Mouse (Mus musculus): Measurements from ENCODE around the gene Gm49392. TPM values are rescaled to one million over a fixed set of nuclear protein-coding genes. Genes with fewer than 3 reads are reported as not detected.
A peak's percentile ranks its signal among the peaks of the same experiment; 100 is the strongest.
"Not testable (repeated sequence)": the region's sequence is repeated elsewhere in the genome, so short reads cannot be mapped to it uniquely, and the experiment has no call there.

The Gm49392 gene
- polyA plus RNA-seq (2014; fragmentation: Nextera tagmentation; extraction: Ambion mirVana), result 0.50 TPM in 1 of 2 replicates, not detected in the other

- not testable (repeated sequence) for ATAC-seq (ENCODE audit: insufficient number of reproducible peaks, insufficient read depth, low FRiP score, low read depth); H3K36me3 ChIP-seq (ENCODE audit: control insufficient read depth, insufficient read depth, low read length); H3K4me1 ChIP-seq (ENCODE audit: control insufficient read depth in 2 of 2, insufficient read depth in 2 of 2, low read length in 2 of 2); H3K9me3 ChIP-seq (ENCODE audit: control insufficient read depth, low read length); H3K9ac ChIP-seq (ENCODE audit: low read length); H3K27me3 ChIP-seq (ENCODE audit: control insufficient read depth, insufficient read depth, low read length); H3K4me2 ChIP-seq (ENCODE audit: low read length); H3K4me3 ChIP-seq (ENCODE audit: control insufficient read depth in 1 of 2, insufficient read depth in 1 of 2, low read depth in 1 of 2, low read length in 2 of 2)
- WGBS, result 84% methylated on average over 7 of the region's 8 CpGs
- H3K27ac ChIP-seq (replicated peaks in 1 of 2; ENCODE audit: control insufficient read depth in 1 of 2, insufficient read depth in 1 of 2, low read depth in 2 of 2, low read length in 2 of 2), result peak within 1 kb of the TSS; percentile 69 to 88
These were observed at the start of gene Gm49392 for GRCm38 (mm10) chr13:60896794-60897193. Gene Gm49392, minus strand, starts transcription at chr13:60896894.

GRCm38 (mm10) chr13:60941884-60942283, 45.2 kb upstream of the Gm49392 start, which contains the start of gene Tpbpa:
Gene Tpbpa, minus strand, starts transcription at chr13:60941984.
- H3K36me3 ChIP-seq (ENCODE audit: control insufficient read depth, insufficient read depth, low read length); H3K27ac ChIP-seq (replicated peaks in 1 of 2; ENCODE audit: control insufficient read depth in 1 of 2, insufficient read depth in 1 of 2, low read depth in 2 of 2, low read length in 2 of 2); H3K27me3 ChIP-seq (ENCODE audit: control insufficient read depth, insufficient read depth, low read length); H3K4me3 ChIP-seq (ENCODE audit: control insufficient read depth in 1 of 2, insufficient read depth in 1 of 2, low read depth in 1 of 2, low read length in 2 of 2); H3K9ac ChIP-seq (ENCODE audit: low read length); H3K9me3 ChIP-seq (ENCODE audit: control insufficient read depth, low read length); ATAC-seq (ENCODE audit: insufficient number of reproducible peaks, insufficient read depth, low FRiP score, low read depth); H3K4me1 ChIP-seq (ENCODE audit: control insufficient read depth in 2 of 2, insufficient read depth in 2 of 2, low read length in 2 of 2); H3K4me2 ChIP-seq (ENCODE audit: low read length): not testable (repeated sequence)
- 63% methylated on average over 3 of the region's 3 CpGs for WGBS

GRCm38 (mm10) chr13:60936500-60936901, 39.8 kb upstream of the Gm49392 start, which contains the start of the genes Gm49391 and Ctla2a:
Gene Gm49391, minus strand, starts transcription at chr13:60936571.
Gene Ctla2a, minus strand, starts transcription at chr13:60936625.
- Histone ChIP-seq H3K4me2 (ENCODE audit: low read length) (no peak within 1 kb of the TSS), H3K4me1 (ENCODE audit: control insufficient read depth in 2 of 2, insufficient read depth in 2 of 2, low read length in 2 of 2) (no peaks in the 10 kb centered on the region), H3K36me3 (ENCODE audit: control insufficient read depth, insufficient read depth, low read length) (no peaks in the 10 kb centered on the region), H3K4me3 (ENCODE audit: control insufficient read depth in 1 of 2, insufficient read depth in 1 of 2, low read depth in 1 of 2, low read length in 2 of 2) (no peak within 1 kb of the TSS), H3K9ac (ENCODE audit: low read length) (no peak within 1 kb of the TSS), H3K9me3 (ENCODE audit: control insufficient read depth, low read length) (no peaks in the 10 kb centered on the region), H3K27ac (replicated peaks in 1 of 2; ENCODE audit: control insufficient read depth in 1 of 2, insufficient read depth in 1 of 2, low read depth in 2 of 2, low read length in 2 of 2) (peak within 1 kb of the TSS; percentile 37 to 62; a peak in 2 of 4 replicates), H3K27me3 (ENCODE audit: control insufficient read depth, insufficient read depth, low read length) (no peaks in the 10 kb centered on the region)
- peak; percentile 88 for ATAC-seq (ENCODE audit: insufficient number of reproducible peaks, insufficient read depth, low FRiP score, low read depth)
- WGBS, result 40% methylated on average over 5 of the region's 5 CpGs

GRCm38 (mm10) chr13:60935490-60935889, 38.8 kb upstream of the Gm49392 start, which contains the start of gene Gm49393:
Gene Gm49393, minus strand, starts transcription at chr13:60935590.
- not testable (repeated sequence) for H3K9me3 ChIP-seq (ENCODE audit: control insufficient read depth, low read length); H3K4me1 ChIP-seq (ENCODE audit: control insufficient read depth in 2 of 2, insufficient read depth in 2 of 2, low read length in 2 of 2); H3K36me3 ChIP-seq (ENCODE audit: control insufficient read depth, insufficient read depth, low read length); H3K4me2 ChIP-seq (ENCODE audit: low read length); H3K9ac ChIP-seq (ENCODE audit: low read length); H3K27ac ChIP-seq (replicated peaks in 1 of 2; ENCODE audit: control insufficient read depth in 1 of 2, insufficient read depth in 1 of 2, low read depth in 2 of 2, low read length in 2 of 2); H3K27me3 ChIP-seq (ENCODE audit: control insufficient read depth, insufficient read depth, low read length); ATAC-seq (ENCODE audit: insufficient number of reproducible peaks, insufficient read depth, low FRiP score, low read depth); H3K4me3 ChIP-seq (ENCODE audit: control insufficient read depth in 1 of 2, insufficient read depth in 1 of 2, low read depth in 1 of 2, low read length in 2 of 2)
- 50% methylated on average over 2 of the region's 2 CpGs for WGBS

- H3K9ac ChIP-seq (ENCODE audit: low read length); H3K27ac ChIP-seq (replicated peaks in 1 of 2; ENCODE audit: control insufficient read depth in 1 of 2, insufficient read depth in 1 of 2, low read depth in 2 of 2, low read length in 2 of 2); H3K4me3 ChIP-seq (ENCODE audit: control insufficient read depth in 1 of 2, insufficient read depth in 1 of 2, low read depth in 1 of 2, low read length in 2 of 2); H3K4me1 ChIP-seq (ENCODE audit: control insufficient read depth in 2 of 2, insufficient read depth in 2 of 2, low read length in 2 of 2); ATAC-seq (ENCODE audit: insufficient number of reproducible peaks, insufficient read depth, low FRiP score, low read depth); H3K4me2 ChIP-seq (ENCODE audit: low read length); H3K9me3 ChIP-seq (ENCODE audit: control insufficient read depth, low read length); H3K27me3 ChIP-seq (ENCODE audit: control insufficient read depth, insufficient read depth, low read length); H3K36me3 ChIP-seq (ENCODE audit: control insufficient read depth, insufficient read depth, low read length): not testable (repeated sequence)
- 78% methylated on average over 2 of the region's 2 CpGs for WGBS
These were observed 8.1 kb upstream of the Gm49392 start, which contains the start of gene Tpbpb for GRCm38 (mm10) chr13:60904780-60905179. Gene Tpbpb, minus strand, starts transcription at chr13:60904880.

- no peak within 1 kb of the TSS for H3K4me3 ChIP-seq (ENCODE audit: control insufficient read depth in 1 of 2, insufficient read depth in 1 of 2, low read depth in 1 of 2, low read length in 2 of 2)
- no peaks in the 10 kb centered on the region; the same call in none of the 2 replicates for H3K9me3 ChIP-seq (ENCODE audit: control insufficient read depth, low read length)
- H3K4me1 ChIP-seq (ENCODE audit: control insufficient read depth in 2 of 2, insufficient read depth in 2 of 2, low read length in 2 of 2), result no peaks in the 10 kb centered on the region
- H3K27me3 ChIP-seq (ENCODE audit: control insufficient read depth, insufficient read depth, low read length), result no peaks in the 10 kb centered on the region
- H3K4me2 ChIP-seq (ENCODE audit: low read length), result no peak within 1 kb of the TSS
- peak; percentile 86 for ATAC-seq (ENCODE audit: insufficient number of reproducible peaks, insufficient read depth, low FRiP score, low read depth)
- peak within 1 kb of the TSS; percentile 69 to 88 for H3K27ac ChIP-seq (replicated peaks in 1 of 2; ENCODE audit: control insufficient read depth in 1 of 2, insufficient read depth in 1 of 2, low read depth in 2 of 2, low read length in 2 of 2)
- WGBS, result 35% methylated on average over 3 of the region's 3 CpGs
- no peaks in the 10 kb centered on the region for H3K36me3 ChIP-seq (ENCODE audit: control insufficient read depth, insufficient read depth, low read length)
- no peak within 1 kb of the TSS for H3K9ac ChIP-seq (ENCODE audit: low read length)
These were observed 634 bp upstream of the Gm49392 start, which contains the start of gene Ctla2b for GRCm38 (mm10) chr13:60897328-60897727. Gene Ctla2b, minus strand, starts transcription at chr13:60897447.

- Histone ChIP-seq H3K9me3 (ENCODE audit: control insufficient read depth, low read length) (peaks cover 3% of the 10 kb centered on the region), H3K36me3 (ENCODE audit: control insufficient read depth, insufficient read depth, low read length) (no peaks in the 10 kb centered on the region), H3K4me1 (ENCODE audit: control insufficient read depth in 2 of 2, insufficient read depth in 2 of 2, low read length in 2 of 2) (no peaks in the 10 kb centered on the region), H3K27me3 (ENCODE audit: control insufficient read depth, insufficient read depth, low read length) (no peaks in the 10 kb centered on the region), H3K27ac (replicated peaks in 1 of 2; ENCODE audit: control insufficient read depth in 1 of 2, insufficient read depth in 1 of 2, low read depth in 2 of 2, low read length in 2 of 2) (no peak overlapping the region), H3K4me3 (ENCODE audit: control insufficient read depth in 1 of 2, insufficient read depth in 1 of 2, low read depth in 1 of 2, low read length in 2 of 2) (no peak overlapping the region), H3K9ac (ENCODE audit: low read length) (no peak overlapping the region), H3K4me2 (ENCODE audit: low read length) (no peak overlapping the region)
- ATAC-seq (ENCODE audit: insufficient number of reproducible peaks, insufficient read depth, low FRiP score, low read depth), result no peak
These were observed 1.1 kb downstream of the Gm49392 start for GRCm38 (mm10) chr13:60895406-60896160.
